Mouse (Mus musculus): ENCODE measurements around the gene Olfr503.
"Not testable (repeated sequence)": the region's sequence is repeated elsewhere in the genome, so short reads cannot be mapped to it uniquely, and the experiment has no call there.

Gene Olfr503

GRCm38 (mm10) chr7:108544227-108544626 lies at the start of gene Olfr503:
Gene Olfr503 (plus strand): TSS chr7:108544527.
- not testable (repeated sequence) for DNase-seq

GRCm38 (mm10) chr7:108524965-108525364 lies 19.4 kb upstream of the Olfr503 start, which contains the start of gene Olfr502:
Gene Olfr502 (minus strand): TSS chr7:108525065.
- no peak for DNase-seq

GRCm38 (mm10) chr7:108542416-108542815 lies 1.9 kb upstream of the Olfr503 start:
- DNase-seq, result no peak

GRCm38 (mm10) chr7:108565693-108566092 lies 21.4 kb downstream of the Olfr503 start, which contains the start of gene Olfr504:
Gene Olfr504 (minus strand): TSS chr7:108565793.
- DNase-seq, result no peak

- DNase-seq, result no peak
Observed at GRCm38 (mm10) chr7:108589797-108590196, 45.5 kb downstream of the Olfr503 start.

Data from thymus, adult 18-20 months (tissue).